8 mouse cellular contexts compared by ENCODE assay signal in genomic region chr5:92117823-92118403, GRCm38 (mm10). TPM values are rescaled to one million over a fixed set of nuclear protein-coding genes. Genes with fewer than 3 reads are reported as not detected.
A peak's percentile ranks its signal among the peaks of the same experiment; 100 is the strongest.
DNase-seq lines count a peak whose midpoint lies in the region; ATAC-seq and TF ChIP-seq lines count a peak whose summit lies in the region.

No protein-coding gene starts in this region.

- no peak overlapping the region for H3K9ac ChIP-seq in forebrain, embryonic 12.5 days

- peak; percentile 96 for DNase-seq in brain, adult 2 months (ENCODE audit: low read depth, low spot score)
- peak; percentile 58 for DNase-seq in heart, postnatal 25 days (ENCODE audit: low spot score)
- DNase-seq in kidney, postnatal 4 days, result peak; percentile 57 to 75
- peak; percentile 69 to 80 for DNase-seq in lung, adult 18-20 months
- peak; percentile 54 to 55 for DNase-seq in thymus, postnatal 36 days

- H3K4me1 ChIP-seq in E14TG2a.4 (replicated peaks; ENCODE audit: low read depth, low read length), result peaks cover 43% of the 10 kb centered on the region
- peaks cover under 1% of the 10 kb centered on the region for H3K4me1 ChIP-seq in forebrain, embryonic 12.5 days

- peak; percentile 82 for TF ChIP-seq CTCF in E14TG2a.4 (conservative IDR thresholded peaks at IDR 0.05; ENCODE audit: low read length)

- intact Hi-C loops in heart, postnatal 25 days (cut with DNase I), result loop anchor here (2.0 to 10.0 kb wide), 3 partner anchors 19 to 653 kb away; partner anchors contain the start of genes Rchy1 and Uso1

- 64% methylated on average over 12 of the region's 12 CpGs for WGBS in forebrain, embryonic 12.5 days

- no peak overlapping the region for H3K4me2 ChIP-seq in forebrain, embryonic 12.5 days

- no peaks in the 10 kb centered on the region for H3K27me3 ChIP-seq in E14TG2a.4 (ENCODE audit: insufficient read depth, low read length)
- H3K27me3 ChIP-seq in forebrain, embryonic 12.5 days, result peaks cover 8% of the 10 kb centered on the region

- no peaks in the 10 kb centered on the region for H3K36me3 ChIP-seq in E14TG2a.4 (ENCODE audit: insufficient read depth, low read length)
- no peaks in the 10 kb centered on the region for H3K36me3 ChIP-seq in forebrain, embryonic 12.5 days (replicated peaks)

- H3K9me3 ChIP-seq in E14TG2a.4 (ENCODE audit: low read length), result no peaks in the 10 kb centered on the region
- H3K9me3 ChIP-seq in forebrain, embryonic 12.5 days, result no peaks in the 10 kb centered on the region

- H3K27ac ChIP-seq in forebrain, embryonic 12.5 days, result no peak overlapping the region

- H3K4me3 ChIP-seq in E14TG2a.4 (replicated peaks; ENCODE audit: low read length), result no peak overlapping the region
- H3K4me3 ChIP-seq in forebrain, embryonic 12.5 days (replicated peaks), result no peak overlapping the region

- peak; percentile 49; the same call in 1 of the 2 replicates for ATAC-seq in forebrain, embryonic 12.5 days (ENCODE audit: low FRiP score)
- peak; percentile 98 for ATAC-seq in neutrophil, adult 5-6 weeks (ENCODE audit: extremely low read depth, insufficient number of reproducible peaks, low FRiP score, poor library complexity, severe bottlenecking)

RNA-seq across cellular contexts. Expression of gene Uso1, which starts 19.8 kb away (rescaled TPM):
- polyA plus RNA-seq in forebrain, embryonic 12.5 days (2016; fragmentation: Nextera tagmentation; extraction: Ambion mirVana), result 48.1 and 51.2 TPM in 2 replicates
- total RNA-seq in heart, postnatal 25 days (2021), result 10 to 100 TPM; 38.2 to 38.3 TPM
- 29.8 and 30.3 TPM in 2 replicates for total RNA-seq in neutrophil, adult 5-6 weeks (2017)

RNA-seq across cellular contexts. Expression of gene G3bp2, which starts 34.4 kb away (rescaled TPM):
- 305 and 322 TPM in 2 replicates for polyA plus RNA-seq in forebrain, embryonic 12.5 days (2016; fragmentation: Nextera tagmentation; extraction: Ambion mirVana)
- 10 to 100 TPM; 64.4 to 67.9 TPM for total RNA-seq in heart, postnatal 25 days (2021)
- 117 and 139 TPM in 2 replicates for total RNA-seq in neutrophil, adult 5-6 weeks (2017)
